Mouse (Mus musculus): ENCODE data around the gene Stx1a. TPM values are rescaled to one million over a fixed set of nuclear protein-coding genes. Genes with fewer than 3 reads are reported as not detected.
"Not testable (repeated sequence)": the region's sequence is repeated elsewhere in the genome, so short reads cannot be mapped to it uniquely, and the experiment has no call there.

The Stx1a gene
- polyA plus RNA-seq, 1 experiment from 2014 or later, result 63.4 TPM

DNA sequence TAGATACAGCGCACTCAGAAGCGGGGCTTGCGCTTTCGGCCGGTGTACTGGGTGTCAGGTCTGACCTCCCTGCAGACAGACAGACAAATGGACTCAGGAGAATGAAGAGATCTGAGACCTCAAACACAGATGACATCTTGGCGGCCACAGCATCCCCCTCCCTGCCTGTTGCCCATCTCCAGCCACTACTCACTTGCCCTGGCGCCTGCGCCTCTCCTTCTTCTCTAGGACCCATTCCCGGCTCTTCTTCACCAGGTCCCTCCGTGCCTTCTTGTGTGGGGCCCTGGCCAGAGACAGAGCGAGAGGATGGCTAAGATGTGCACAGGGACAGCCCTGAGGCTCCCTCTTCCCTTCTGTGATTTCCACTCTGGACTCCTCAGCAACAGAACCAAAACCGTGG lies 30.1 kb downstream of the Stx1a start:
- Histone ChIP-seq H3K4me1 (replicated peaks) (no peaks in the 10 kb centered on the region), H3K4me3 (replicated peaks) (no peak overlapping the region), H3K27ac (no peak overlapping the region), H3K4me2 (replicated peaks) (no peak overlapping the region), H3K27me3 (no peaks in the 10 kb centered on the region), H3K36me3 (peaks cover 82% of the 10 kb centered on the region), H3K9me3 (no peaks in the 10 kb centered on the region), H3K9ac (replicated peaks) (no peak overlapping the region)
- 90% methylated on average over 12 of the region's 12 CpGs for WGBS
- no peak for ATAC-seq

DNA sequence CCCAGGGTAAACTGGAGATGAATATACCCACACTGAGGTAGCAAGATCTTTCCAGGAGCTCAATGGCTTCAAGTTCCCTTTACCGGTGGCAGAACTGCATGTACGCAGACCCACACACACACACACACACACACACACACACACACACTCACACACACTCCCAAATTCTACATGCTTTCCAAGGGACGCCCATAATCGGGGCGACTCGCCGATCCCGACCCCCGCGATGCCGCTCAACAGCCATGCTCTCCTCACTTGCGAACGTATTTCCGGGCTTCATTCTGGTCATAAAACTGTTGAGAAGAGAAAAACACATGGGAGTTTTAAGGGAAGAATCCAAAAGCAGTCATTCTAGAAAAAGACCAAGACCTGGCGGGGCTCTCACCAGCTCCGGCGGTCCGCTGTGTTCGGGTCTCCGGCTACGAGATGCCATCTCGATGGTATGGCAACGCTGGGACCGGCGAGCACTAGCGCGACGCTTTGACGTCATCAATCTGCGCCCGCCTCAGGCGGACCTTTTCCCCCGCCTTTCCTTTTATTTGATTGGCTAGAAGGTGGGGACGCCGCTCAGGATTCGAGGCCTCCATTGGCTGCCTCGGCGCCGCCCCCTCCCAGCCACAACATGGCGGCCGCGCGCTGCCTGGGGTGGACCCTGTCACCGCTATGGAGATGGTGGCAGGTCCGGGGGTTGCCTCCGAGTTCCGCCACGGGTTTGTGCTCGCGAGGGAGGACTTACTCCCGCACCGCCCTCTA lies 40.5 kb downstream of the Stx1a start, which contains the start of gene Dnajc30:
TSS of gene Dnajc30 (plus strand) at position 574 of the 753 bp plus-strand sequence.
- peak; percentile 97 for ATAC-seq
- Histone ChIP-seq H3K9ac (replicated peaks) (peak within 1 kb of the TSS; percentile 88), H3K27me3 (no peaks in the 10 kb centered on the region), H3K4me3 (replicated peaks) (peak within 1 kb of the TSS; percentile 96), H3K4me2 (replicated peaks) (peak within 1 kb of the TSS; percentile 98), H3K36me3 (peaks cover 46% of the 10 kb centered on the region), H3K4me1 (replicated peaks) (peaks cover 28% of the 10 kb centered on the region), H3K27ac (peak within 1 kb of the TSS; percentile 76), H3K9me3 (no peaks in the 10 kb centered on the region)
- WGBS, result under 1% methylated on average over 52 of the region's 52 CpGs

DNA sequence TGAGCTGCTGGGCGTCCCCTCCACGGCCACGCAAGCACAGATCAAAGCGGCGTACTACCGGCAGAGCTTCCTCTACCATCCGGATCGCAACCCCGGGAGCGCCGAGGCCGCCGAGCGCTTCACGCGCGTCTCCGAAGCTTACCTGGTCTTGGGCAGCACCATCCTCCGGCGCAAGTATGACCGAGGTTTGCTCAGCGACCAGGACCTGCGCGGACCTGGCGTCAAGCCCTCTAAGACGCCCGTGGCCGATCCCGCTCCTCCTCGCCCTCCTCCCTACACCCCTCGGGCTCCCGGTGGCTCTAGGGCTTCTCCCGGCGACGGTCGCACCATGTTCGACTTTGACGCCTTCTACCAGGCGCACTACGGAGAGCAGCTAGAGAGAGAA lies 41.1 kb downstream of the Stx1a start:
- peak overlapping the region; percentile 98 for H3K4me2 ChIP-seq (replicated peaks)
- peaks cover 28% of the 10 kb centered on the region for H3K4me1 ChIP-seq (replicated peaks)
- H3K9ac ChIP-seq (replicated peaks), result peak overlapping the region; percentile 88
- no peaks in the 10 kb centered on the region for H3K9me3 ChIP-seq
- peak overlapping the region; percentile 76 for H3K27ac ChIP-seq
- peak; percentile 69 for ATAC-seq
- under 1% methylated on average over 40 of the region's 40 CpGs for WGBS
- H3K36me3 ChIP-seq, result peaks cover 41% of the 10 kb centered on the region
- no peaks in the 10 kb centered on the region for H3K27me3 ChIP-seq
- peak overlapping the region; percentile 96 for H3K4me3 ChIP-seq (replicated peaks)

DNA sequence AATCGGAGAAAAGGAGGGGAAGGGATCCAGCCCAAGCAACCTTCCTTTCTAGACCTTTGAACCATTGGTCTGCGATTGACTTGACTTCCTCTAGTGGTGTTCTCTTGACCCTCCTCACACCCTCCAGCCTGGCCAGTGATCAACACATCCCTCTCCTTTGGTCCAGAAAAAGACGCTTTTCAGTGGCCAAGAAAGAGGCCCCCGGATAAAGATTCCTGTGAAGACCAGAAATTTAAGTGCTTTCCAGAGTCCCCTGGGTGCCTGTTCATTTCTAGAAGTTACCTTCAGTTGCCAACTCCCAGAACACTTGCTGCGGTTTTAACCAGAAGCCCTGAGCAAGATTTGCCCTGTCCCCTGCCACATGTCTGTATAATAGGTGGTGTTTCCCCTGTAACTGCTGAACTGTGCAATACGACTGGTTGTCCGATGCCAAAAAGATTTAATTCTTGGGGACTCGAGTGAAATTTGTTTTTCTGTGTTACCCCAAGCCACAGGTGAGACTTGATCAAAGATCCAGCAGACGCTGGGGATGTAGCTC lies 41.7 kb downstream of the Stx1a start, which contains the start of gene Bud23:
TSS of gene Bud23 (minus strand) at position 51 of the 538 bp plus-strand sequence.
- 77% methylated on average over 9 of the region's 9 CpGs for WGBS
- H3K36me3 ChIP-seq, result peaks cover 35% of the 10 kb centered on the region

DNA sequence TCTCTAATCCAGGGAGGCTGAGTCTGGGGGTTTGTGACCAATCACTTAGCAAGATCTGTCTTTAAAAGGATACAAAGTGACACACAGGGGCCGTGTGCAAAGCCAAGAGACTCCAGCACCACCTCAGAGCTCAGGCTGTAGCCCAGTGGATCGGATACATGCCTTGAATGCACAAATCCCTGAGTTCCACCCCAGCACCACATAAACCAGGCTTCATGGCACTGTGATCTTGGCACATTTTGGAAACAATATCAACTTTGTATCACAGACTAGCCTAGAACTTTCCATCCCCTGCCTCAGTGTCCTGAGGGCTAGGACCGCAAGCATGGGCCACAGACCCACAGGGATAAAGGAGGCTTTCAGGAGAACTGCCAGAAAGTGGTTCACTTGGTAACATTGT lies 42.7 kb downstream of the Stx1a start:
- no peak overlapping the region for H3K27ac ChIP-seq
- peaks cover 24% of the 10 kb centered on the region for H3K36me3 ChIP-seq
- no peaks in the 10 kb centered on the region for H3K27me3 ChIP-seq
- 89% methylated on average over 3 of the region's 3 CpGs for WGBS
- H3K4me3 ChIP-seq (replicated peaks), result peak overlapping the region; percentile 96; the same call in 1 of the 2 replicates
- H3K4me1 ChIP-seq (replicated peaks), result peaks cover 28% of the 10 kb centered on the region
- ATAC-seq, result no peak
- H3K9me3 ChIP-seq, result no peaks in the 10 kb centered on the region
- H3K9ac ChIP-seq (replicated peaks), result no peak overlapping the region
- H3K4me2 ChIP-seq (replicated peaks), result peak overlapping the region; percentile 98; the same call in 1 of the 2 replicates

More for the DNA sequence above, 41.7 kb downstream of the Stx1a start, which contains the start of gene Bud23:
- H3K4me2 ChIP-seq (replicated peaks), result peak within 1 kb of the TSS; percentile 98
- peak within 1 kb of the TSS; percentile 88 for H3K9ac ChIP-seq (replicated peaks)
- ATAC-seq, H3K9me3 ChIP-seq, H3K27me3 ChIP-seq: not testable (repeated sequence)
- H3K4me1 ChIP-seq (replicated peaks), result peaks cover 28% of the 10 kb centered on the region
- peak within 1 kb of the TSS; percentile 96 for H3K4me3 ChIP-seq (replicated peaks)
- H3K27ac ChIP-seq, result peak within 1 kb of the TSS; percentile 76

DNA sequence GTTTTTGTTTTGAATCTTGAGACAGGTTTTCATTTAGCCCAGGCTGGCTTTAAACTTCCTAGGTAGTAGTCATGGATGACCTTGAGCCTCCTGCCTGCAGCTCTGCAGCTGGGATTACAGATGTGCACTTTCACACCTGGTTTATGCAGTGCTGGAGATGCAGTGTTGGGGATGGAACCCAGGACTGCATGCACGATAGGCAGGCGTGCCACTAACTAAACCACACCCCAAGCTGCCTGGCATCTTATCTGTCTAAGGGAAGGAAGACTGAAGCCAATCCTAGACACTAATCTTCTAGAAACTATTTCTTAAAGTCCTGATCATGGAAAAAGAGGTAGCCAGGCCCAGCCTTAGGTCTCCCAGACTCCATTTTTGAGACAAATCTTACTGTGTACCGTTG lies 47.2 kb downstream of the Stx1a start:
- Histone ChIP-seq H3K9me3 (no peaks in the 10 kb centered on the region), H3K4me3 (replicated peaks) (no peak overlapping the region), H3K36me3 (peaks cover 53% of the 10 kb centered on the region), H3K4me1 (replicated peaks) (peaks cover 24% of the 10 kb centered on the region), H3K27ac (no peak overlapping the region), H3K9ac (replicated peaks) (no peak overlapping the region), H3K4me2 (replicated peaks) (no peak overlapping the region), H3K27me3 (no peaks in the 10 kb centered on the region)
- ATAC-seq, result no peak
- WGBS, result 93% methylated on average over 3 of the region's 3 CpGs

DNA sequence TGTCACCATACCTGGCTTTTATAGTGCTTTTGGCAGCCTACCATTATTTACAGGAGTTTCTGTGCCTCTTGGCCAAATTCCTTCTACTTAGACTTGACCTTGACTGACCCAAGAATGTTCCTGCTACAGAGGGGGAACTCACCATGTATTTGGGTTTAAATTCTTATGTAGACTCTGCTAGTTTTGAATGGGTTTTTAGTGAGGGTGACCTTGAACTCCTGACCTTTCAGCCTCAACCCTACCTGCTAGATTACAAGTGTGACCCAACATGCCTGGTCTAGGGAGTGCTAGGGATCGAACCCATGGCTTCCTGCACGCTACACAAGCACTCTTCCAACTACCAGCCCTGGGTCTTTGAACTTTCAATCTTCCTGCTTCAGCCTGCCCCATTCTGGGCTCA lies 48.8 kb downstream of the Stx1a start:
- peaks cover 54% of the 10 kb centered on the region for H3K36me3 ChIP-seq
- H3K9ac ChIP-seq (replicated peaks), result no peak overlapping the region
- 98% methylated on average over 2 of the region's 2 CpGs for WGBS
- H3K27me3 ChIP-seq, result no peaks in the 10 kb centered on the region
- peaks cover 23% of the 10 kb centered on the region for H3K4me1 ChIP-seq (replicated peaks)
- H3K27ac ChIP-seq, result no peak overlapping the region
- H3K4me3 ChIP-seq (replicated peaks), result no peak overlapping the region
- no peak for ATAC-seq
- no peaks in the 10 kb centered on the region for H3K9me3 ChIP-seq
- H3K4me2 ChIP-seq (replicated peaks), result no peak overlapping the region

DNA sequence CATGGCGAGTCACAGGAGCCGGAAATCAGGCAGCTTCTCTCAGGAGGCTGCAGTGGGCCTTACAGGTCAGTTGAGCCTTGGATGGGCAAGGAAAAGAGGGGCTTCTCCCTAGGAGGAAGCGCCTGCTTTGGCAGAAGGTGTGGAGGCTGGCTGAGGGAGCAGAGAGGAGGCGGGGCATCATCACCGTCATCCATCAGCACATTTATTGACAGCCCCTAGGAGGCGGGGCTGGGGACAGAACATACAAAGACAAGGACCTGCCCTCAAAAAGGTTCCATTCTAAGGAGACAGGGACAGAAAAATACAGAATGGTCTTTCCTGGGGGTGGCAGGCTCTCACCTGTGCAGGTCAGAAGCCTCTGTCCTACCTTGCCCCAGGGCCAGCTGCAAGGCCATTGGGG lies 49.4 kb downstream of the Stx1a start:
- 73% methylated on average over 6 of the region's 6 CpGs for WGBS
- H3K9me3 ChIP-seq, result no peaks in the 10 kb centered on the region
- H3K27ac ChIP-seq, result no peak overlapping the region
- H3K4me1 ChIP-seq (replicated peaks), result peaks cover 24% of the 10 kb centered on the region
- no peak overlapping the region for H3K9ac ChIP-seq (replicated peaks)
- no peak for ATAC-seq
- no peak overlapping the region for H3K4me2 ChIP-seq (replicated peaks)
- no peaks in the 10 kb centered on the region for H3K27me3 ChIP-seq
- peaks cover 48% of the 10 kb centered on the region for H3K36me3 ChIP-seq
- H3K4me3 ChIP-seq (replicated peaks), result no peak overlapping the region

DNA sequence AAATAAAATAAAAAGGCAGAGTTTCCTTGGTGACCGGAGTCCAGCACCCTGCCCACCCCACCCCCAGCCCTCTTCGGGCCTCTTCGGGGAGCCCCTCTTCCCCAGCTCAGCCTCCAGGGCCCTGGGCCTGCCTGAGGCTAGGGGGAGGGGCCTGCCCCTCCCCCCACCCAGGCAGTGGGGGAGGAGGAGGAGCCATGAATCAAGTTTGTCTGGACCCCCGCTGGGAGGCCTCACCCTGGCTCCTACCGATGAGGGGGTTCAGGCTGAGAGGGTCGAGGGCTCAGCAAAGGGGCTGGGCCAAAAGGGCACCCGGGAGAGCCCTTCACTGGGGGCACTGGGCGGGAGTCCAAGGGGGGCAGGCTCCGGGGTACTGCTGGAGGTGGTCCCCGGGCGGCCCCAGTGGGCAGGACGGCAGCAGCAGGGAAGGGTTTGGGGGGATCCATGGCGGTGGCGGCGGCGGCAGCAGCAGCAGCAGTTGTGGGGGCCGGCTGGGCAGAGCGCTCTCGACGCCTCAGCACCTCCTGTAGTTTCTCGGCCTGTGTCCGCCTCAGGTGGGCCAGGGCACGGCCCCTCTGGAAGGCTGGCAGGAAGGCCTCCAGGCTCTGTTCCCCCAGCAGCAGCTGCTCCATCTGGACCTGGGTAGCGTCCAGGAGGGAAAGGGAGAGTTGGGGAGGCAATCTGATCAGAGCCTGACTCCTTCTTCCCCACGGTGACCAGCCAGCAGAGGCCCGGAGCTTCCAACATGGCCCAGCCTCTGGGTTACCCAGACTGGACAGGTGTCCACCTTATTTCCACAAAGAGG lies 50.3 kb downstream of the Stx1a start:
- Histone ChIP-seq H3K27me3 (no peaks in the 10 kb centered on the region), H3K4me1 (replicated peaks) (peaks cover 26% of the 10 kb centered on the region), H3K4me2 (replicated peaks) (no peak overlapping the region), H3K9me3 (no peaks in the 10 kb centered on the region), H3K36me3 (peaks cover 39% of the 10 kb centered on the region), H3K4me3 (replicated peaks) (no peak overlapping the region), H3K9ac (replicated peaks) (peak overlapping the region; percentile 41), H3K27ac (no peak overlapping the region)
- 19% methylated on average over 26 of the region's 26 CpGs for WGBS
- no peak for ATAC-seq

DNA sequence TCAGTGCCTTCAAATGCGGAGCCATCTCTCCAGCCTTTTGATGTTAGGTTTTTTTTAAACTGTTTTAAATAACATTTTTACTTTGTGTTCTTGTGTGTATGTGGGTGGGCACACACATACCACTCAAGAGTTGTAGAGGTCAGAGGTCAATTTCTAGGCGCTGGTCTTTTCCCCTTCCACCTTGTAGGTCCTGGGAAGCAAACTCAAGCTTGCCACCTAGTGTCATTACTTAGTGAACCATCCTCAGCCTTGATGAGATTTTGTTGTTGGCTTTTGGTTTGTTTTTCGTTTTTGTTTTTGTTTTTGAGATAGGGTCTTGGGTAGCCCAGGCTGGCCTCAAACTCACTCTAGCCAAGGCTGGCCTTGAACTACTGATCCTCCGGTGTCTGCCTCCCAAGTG lies 52.4 kb downstream of the Stx1a start:
- Histone ChIP-seq H3K4me1 (replicated peaks) (peaks cover 28% of the 10 kb centered on the region), H3K9me3 (no peaks in the 10 kb centered on the region), H3K4me2 (replicated peaks) (no peak overlapping the region; the same call in 1 of the 2 replicates), H3K9ac (replicated peaks) (no peak overlapping the region), H3K4me3 (replicated peaks) (no peak overlapping the region), H3K36me3 (peaks cover 39% of the 10 kb centered on the region), H3K27ac (no peak overlapping the region), H3K27me3 (no peaks in the 10 kb centered on the region)
- WGBS, result 73% methylated on average over 4 of the region's 4 CpGs
- ATAC-seq, result no peak

DNA sequence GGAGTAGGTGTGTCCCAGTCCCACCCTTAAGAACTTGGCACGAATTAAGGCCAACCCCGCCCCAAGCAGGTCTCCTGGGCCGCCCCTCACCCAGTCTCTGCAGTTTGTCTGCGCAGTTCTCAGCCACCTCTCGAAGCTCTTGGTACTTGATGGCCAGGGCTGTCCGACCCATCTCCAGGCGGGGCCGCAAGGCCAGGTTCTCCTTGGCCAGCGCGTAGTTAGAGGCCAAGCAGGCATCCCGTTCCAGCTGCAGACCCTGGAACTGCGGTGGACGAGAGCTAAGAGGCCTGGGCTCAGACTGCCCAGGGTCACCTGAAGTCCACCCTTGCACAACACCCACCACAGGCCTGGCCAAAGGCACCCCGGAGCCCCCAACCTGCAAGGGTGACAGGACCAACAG lies 53.1 kb downstream of the Stx1a start:
- Histone ChIP-seq H3K9me3 (no peaks in the 10 kb centered on the region), H3K36me3 (peaks cover 39% of the 10 kb centered on the region), H3K4me1 (replicated peaks) (peaks cover 28% of the 10 kb centered on the region), H3K9ac (replicated peaks) (peak overlapping the region; percentile 100), H3K27ac (peak overlapping the region; percentile 93), H3K4me2 (replicated peaks) (peak overlapping the region; percentile 82), H3K27me3 (no peaks in the 10 kb centered on the region), H3K4me3 (replicated peaks) (peak overlapping the region; percentile 99)
- 92% methylated on average over 14 of the region's 14 CpGs for WGBS
- ATAC-seq, result no peak; the same call in 1 of the 2 replicates
